Mouse (Mus musculus) yolk sac, embryonic 10.5 days (tissue): ENCODE results near the gene Klhl42.

Experiments used
- DNase-seq: peaks from one replicate; pipeline ENCODE4 v3.0.0-alpha.2; 2017; ENCODE audit warnings: low spot score

Klhl42 gene

DNA sequence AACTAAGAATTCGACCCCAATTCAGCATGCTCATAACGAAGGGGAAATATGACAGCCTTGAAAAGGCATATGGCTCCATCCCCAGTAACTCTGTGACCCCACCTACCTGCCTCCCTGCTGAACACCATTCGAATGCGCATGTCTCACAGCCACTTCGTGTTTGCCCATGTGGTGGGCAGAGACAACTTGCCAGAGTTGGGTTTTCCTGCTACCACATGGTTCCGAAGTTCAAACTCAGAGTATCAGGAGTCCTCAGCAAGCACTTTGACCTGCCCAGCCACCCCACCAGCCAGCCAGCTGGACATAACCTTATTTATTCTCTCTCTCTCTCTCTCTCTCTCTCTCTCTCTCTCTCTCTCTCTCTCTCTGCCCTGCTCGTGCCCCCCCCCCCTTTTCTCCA, 3.4 kb upstream of the Klhl42 start:
- DNase-seq = no peak

DNA sequence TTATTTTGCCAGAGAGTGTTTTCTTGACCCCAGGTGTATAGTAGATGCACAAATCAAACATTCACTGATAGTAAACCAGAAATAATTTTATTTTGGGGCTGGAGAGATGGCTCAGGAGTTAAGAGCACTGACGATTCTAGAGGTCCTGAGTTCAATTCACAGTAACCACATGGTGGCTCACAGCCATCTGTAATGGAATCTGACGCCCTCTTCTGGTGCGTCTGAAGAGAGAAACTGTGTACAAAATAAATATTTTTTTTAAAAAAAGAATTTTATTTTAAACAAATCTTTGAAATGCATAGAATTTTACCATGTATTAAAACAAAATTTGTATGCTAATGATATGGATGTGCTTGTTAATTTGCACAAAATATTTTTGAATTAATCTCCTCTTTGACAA, 2.7 kb upstream of the Klhl42 start:
- no peak for DNase-seq

DNA sequence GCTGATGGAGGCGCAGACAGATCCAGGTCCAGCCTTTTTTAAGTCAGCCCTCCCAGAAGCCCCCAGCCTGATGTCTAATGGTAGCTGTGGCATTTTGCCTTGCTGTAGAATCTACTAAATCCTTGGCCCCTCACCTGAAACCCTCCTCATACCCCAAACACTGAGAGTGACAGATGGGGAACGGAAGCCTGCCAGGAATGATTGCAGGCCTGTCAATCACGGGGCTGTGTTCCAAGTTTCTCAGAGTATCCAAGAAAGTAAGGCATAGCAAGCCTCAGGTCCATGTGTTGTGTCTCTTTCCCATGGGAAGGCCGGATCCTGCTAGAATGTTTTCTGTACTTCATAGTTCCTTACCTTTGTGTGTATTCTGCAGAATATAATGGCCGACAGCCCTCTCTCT, 988 bp upstream of the Klhl42 start:
- no peak for DNase-seq

DNA sequence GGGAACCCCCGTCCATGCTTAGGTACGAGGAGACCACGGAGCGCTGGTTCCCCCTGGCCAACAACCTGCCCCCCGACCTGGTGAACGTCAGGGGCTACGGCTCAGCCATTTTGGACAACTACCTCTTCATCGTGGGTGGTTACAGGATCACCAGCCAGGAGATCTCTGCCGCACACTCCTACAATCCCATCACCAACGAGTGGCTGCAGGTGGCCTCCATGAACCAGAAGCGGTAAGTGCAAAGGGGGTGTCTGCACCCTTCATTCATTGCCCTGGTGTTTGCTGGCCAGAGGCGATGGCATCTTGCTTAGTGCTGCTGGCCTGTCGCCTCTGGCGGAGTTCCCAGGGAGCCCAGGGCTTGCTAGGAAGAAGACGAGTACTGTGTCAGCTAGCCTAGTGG, 957 bp downstream of the Klhl42 start:
- DNase-seq = peak; percentile 35

DNA sequence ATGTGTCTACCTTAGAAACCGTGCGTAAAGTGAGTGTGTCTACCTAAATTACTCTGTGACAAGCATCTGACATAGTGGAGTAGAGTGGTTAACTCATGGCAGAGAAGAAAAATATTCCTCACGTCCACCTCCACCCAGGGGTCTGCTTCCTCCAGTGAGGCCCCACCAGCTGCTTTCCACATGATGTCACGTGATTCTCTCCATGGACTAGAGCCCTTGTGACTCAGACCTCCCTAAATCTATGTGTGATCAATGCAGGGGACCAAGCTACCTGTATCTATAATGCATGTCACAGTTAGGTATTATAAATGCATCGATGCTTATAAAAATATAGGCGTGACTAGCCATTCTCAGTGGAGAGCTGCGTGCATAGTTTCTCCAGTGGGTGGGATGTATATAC, 3.6 kb downstream of the Klhl42 start:
- no peak for DNase-seq

DNA sequence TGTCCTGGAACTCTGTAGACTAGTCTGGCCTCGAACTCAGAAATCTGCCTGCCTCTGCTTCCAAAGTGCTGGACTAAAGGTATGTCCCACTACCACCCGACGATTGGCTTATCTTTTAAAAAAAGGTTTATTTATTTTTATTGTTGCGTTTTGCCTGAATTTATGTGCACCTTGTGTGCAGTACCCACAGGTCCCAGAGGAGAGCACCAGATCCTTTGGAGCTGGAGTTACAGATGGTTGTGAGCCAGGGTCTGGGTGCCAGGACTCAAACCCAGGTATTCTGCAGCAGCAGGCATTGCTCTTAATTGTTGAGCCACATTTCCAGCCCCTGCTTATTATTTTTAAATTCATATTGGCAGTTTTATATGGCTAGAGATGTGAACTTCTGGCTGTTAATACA, 4.9 kb downstream of the Klhl42 start:
- DNase-seq = no peak

DNA sequence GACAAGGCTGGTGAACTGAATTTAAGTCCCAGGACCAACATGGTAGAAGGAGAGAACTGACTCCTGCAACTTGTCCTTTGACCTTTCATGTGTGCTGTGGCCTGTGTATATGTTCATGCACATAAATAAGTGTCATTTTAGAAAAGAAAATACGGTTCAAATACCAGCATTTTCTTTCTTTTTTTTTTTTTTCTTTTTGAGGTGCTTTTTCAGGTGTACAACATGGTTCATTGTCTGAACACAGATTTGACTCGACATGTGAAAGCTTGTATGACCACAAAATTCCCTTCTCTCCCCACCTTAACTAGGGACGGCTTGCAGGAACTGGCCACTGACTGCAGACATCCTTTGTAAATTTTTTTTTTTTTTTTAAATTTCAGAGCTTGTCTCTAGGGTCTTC, 5.8 kb downstream of the Klhl42 start:
- no peak for DNase-seq

DNA sequence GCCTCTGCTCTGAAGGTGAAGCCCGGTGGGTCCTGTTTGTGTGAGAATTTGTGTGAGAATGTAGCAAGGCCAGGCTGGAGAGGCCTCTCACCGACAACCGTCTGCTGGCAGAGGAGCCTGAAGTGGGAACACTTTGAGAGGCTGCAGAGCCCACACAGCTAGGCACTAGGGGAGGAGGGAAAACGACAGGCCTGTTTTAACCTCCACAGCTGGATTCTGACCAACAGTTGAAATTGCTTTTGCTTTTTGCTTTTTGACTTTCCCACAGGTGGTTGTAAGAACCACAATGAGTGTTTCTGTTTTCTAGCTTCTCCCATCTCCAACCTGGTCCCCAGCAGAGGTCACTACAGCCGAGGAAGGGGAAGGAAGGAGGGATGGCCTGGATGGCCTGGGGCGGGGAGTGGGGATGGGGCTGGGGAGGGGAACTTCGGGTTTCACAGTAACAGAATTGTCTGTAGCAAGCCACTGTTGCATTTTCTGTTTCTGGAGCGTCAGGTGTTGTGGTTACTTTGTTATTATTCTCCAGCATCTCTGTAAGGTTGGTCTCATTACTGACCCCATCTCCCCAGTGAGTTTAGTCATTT, 6.3 kb downstream of the Klhl42 start:
- DNase-seq = no peak

DNA sequence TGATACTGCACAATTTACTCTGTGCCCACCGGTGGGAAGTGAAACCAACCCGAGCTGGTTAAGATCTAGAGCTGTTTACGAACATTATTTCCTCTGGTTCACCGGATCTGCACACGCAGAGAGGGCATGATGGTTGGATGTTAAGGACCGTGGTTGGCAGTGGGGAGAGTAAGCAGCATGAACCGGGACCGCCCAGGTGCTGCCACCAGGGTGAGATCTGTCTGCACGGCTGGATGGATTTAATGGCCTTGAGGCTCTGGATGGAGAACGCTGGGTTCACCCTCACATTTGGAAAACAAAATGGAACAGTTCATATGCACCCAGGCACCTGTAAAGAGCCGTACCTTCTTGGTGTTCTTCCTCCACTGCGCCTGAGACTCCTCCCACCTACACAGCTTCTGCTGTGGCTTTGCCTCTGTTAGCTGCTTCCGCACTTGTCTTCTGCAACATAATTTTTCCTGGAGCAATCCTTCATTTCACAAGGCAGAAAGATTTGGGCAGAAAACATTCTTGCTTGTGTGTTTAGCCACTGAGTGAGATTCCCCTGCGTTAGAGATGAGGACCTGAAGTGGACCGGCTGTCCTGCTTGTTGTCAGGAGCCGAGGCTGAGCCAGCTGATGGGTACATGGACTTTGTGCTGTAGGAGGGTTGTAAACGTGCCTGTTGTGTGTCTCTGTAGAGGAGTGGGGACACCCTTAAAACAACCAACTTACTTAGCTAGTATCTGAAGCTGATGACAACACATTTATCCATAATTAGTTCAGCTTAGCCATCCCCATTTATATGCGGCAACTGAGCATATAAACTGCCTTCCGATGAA, 8.5 kb downstream of the Klhl42 start:
- no peak for DNase-seq

DNA sequence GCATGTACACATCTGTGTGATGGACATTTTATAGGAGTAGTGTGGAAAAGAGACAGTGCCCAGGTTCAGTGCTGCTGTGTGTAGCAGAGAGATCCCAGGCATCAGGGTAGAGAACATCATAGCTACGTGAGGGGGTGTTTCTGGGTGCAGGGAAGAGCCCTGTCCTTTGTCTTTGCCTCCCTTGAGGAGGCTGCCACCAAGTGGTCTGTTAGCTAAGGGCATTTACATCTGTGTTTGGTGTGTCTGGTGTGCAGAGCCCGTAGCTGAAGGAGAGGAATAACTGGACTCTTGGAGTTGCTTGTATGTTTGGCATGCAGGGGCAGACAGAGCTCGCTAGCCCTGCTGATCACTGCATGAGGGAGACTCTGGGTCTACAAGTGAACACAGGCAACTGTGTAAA, 11.1 kb downstream of the Klhl42 start:
- DNase-seq = no peak

DNA sequence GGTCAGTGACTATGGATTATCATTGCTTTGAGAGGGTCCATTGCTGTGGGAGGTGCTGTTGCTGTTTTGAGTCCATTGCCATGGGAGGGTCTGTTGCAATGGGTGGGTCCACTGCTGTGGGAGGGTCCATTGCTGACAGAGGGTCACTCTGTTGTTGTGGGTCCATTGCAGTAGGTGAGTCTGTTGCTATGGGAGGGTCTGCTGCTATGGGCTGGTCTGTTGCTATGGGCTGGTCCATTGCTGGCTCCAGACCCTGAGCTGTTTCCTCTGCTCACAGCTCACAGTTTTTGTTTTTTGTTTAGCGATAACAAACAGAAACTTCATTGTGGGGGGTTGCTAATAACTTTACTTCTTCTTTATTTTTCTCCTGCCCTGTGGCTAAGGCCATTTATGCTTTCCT, 14.3 kb downstream of the Klhl42 start:
- no peak for DNase-seq

DNA sequence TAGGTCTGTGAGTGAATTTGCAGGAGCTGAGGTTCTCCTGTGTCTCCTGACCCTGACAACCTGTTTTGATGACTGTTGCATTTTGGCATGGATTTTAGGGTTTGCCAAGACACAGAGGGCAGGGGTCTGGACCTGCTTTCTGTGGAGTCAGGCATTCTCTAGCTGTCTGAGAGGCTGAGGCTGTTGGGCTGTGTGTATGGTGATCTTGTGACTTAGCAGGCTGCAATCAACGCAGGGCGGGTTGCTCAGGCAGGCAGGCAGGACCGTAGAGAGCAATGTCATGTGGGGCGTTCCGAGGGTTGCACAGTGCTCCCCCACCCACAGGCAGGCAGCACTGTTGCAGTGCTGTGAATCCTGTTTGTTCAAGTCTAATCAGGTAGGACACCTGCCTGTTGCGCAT, 15.5 kb downstream of the Klhl42 start:
- peak; percentile 47 for DNase-seq

DNA sequence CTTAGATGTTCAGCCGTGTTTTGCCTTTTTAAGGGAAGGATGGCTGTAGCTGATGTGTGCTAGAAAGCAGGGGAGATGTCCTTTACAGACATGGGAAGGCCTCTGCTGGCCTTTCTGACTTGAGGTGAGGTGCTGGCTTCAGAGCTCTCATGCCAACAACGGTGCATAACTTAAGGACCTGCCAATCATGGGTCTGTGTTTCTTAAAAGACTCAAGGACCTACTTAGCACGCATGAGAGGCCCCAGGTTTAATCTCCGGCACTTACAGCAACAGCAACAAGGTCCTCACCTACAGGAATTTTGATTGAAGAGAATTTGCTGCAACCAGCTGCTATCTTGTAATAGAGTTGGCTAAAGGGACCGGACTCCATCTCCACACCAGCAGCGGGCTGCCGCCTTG, 18.1 kb downstream of the Klhl42 start:
- DNase-seq = no peak

DNA sequence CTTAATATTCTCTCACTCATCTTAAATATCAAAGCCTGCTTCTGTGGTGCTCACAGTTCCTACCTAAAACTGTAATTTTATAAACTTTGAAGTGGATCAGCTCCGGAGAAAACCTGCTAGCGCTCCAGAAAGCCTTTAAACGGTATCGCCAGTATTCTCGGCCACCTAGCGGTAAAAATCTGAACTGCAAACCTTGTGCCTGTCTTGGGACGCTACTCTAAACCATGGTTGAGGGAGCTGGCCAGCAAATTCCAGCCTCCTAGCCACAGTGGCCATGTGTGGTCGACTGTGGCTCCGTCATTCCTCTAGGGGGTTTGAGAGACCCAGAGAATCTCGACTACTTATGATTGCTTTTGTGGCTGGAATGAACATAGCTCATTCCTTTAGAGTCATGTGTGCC, 25.4 kb downstream of the Klhl42 start:
- DNase-seq = peak; percentile 75

DNA sequence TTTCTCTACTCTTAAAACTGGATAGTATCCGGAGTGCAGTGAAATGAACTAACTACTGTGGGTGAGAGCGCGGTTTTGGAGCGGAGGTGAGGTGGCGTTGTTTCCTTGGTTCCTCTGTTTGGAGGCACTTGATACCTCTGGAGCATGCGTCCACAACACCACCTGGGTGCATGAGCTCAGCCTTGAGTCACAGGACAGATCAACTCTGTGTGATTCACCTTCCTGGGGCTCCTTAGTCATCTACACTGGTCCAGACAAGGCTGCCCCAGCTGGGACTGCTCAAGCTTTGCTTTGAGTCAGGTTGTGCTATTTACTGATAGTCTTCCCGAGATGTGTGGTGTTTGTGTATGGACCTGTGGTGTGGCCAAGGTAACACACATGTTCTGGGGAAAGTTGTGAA, 26.6 kb downstream of the Klhl42 start:
- no peak for DNase-seq

DNA sequence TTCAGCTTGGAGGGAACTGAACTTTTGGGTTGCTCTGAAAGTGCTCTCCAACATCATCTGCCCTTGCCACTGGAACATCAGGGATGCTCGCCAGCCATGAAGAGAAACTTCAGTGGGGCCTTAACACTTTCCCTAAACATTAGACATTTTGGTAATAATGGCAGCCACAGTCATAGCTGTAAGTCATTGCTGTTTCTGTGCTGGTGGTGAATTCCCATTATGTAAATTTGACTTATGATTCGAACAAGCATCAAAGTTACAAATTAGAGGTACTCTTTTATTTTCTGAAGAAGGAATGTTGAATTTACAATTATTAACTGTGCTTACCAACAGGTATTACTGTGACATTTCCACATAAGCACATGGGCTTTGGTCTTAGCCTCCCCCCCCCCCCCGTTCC, 27.0 kb downstream of the Klhl42 start:
- DNase-seq = no peak

DNA sequence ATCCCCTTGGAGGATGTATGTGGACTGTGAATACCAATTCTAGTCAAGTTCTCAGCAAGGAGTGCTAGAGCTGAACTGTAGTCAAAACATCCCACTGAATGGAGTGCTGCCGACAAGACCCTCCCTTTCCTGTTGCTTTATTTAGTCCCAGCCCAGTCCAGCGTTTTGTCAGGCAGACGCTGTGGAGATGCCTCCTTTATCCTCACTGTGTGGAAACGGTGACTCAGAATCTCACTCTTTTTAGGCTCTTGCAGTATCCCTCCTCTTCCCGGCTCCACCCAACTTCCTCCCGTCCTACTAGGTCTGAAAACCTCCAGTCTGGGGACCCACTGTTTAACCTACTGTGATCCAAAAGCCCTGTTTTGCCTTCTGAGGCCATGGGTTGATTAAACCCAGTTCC, 30.1 kb downstream of the Klhl42 start:
- no peak for DNase-seq

DNA sequence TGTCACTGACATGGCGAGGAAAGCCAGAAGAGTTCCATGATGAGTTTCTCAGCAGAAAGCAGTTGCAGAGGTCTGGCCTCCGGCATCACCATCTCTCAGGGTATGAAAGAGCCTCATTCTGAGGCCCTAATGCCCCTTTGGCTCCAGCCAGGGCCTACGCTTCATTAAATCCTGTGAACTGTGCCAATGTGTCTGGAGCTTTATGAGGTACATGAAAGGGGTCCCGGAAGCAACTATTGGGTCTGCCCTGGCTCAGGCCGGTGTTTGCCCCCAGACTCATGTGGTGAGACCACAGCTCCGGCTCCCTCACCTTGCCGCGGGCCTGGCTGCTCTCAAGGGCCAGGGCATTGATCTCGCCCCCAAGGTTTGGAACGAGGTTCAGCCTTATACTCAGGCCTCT, 36.1 kb downstream of the Klhl42 start:
- no peak for DNase-seq

DNA sequence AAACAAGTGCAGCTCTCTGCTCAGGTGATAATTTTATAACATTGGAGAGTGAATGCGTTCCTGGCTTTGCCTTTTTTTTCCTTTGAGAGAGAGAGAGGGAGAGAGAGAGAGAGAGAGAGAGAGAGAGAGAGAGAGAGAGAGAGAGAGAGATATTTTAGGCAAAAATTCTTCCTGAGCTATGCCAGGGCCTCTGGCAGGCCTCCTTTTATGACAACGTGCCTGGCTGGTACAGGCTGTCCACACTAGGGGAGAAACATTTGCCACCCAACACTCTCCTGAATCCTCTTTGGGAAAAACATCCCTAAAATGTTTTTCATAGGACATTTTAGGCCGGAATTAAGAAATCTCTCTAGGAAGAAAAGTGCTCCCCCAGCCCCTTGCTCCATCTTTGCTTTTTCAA, 47.1 kb downstream of the Klhl42 start:
- no peak for DNase-seq

DNA sequence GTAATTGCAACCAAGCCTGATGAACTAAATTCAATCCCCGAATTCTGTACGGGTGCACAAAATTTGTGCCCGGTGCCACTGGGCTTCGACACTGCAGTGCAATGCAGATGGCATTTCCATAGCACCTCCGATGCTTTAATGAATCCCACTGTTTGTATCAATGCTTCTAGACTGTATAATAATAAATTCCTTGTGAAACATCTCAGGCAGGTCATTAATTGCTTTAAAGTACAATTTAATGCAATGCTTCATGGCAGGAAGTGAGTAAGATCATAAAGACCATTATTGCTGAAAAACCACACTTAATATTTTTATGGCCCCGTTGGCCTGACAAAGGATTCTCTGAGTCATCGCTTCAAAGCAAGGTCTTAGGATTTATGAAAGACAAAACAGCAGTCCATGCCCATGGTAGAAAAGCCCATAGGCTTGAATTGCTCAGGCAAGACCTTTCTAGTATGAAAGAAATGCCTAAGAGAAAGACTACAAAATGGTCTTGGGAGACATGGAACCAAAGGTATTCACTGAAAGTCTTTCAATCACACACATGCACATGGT, 49.5 kb downstream of the Klhl42 start:
- no peak for DNase-seq

DNA sequence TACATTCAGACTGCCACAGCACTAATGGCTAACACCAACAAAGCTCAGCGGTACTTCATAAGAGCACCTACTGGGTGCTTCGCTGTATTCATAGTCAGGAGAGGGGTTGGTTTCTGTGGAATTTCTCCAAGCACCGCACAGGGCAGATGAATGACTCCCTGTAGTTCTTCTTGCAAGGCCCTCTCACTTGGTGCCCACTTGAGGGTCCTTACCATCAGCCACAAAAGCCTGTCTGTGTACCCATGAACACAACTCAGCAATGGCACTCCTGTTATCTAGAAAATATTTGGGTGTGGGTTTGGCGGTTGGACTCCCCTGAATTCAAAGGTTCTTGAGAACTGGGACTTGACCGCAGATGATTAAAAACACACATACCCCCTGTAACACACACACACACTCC, 53.5 kb downstream of the Klhl42 start:
- DNase-seq = no peak

DNA sequence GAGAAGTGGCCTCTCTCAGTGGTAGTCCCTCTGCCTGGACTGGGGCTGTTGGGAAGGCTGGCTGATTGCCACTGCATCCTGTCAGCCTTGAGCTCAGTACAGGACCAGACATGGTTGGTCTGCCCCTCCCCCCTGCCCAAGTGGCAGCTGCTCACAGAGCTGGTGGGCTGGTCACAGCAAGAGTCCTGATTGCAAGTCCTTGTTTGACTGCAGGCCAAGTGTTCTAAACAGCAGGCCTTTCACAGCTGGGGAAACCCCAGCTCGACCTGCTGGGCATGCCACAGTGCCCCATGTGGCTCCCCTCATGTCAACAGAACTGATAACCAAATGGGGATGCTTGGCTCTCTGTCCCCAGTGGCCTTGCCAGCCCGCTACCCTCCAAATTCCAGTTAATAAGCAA, 54.1 kb downstream of the Klhl42 start:
- peak; percentile 25 for DNase-seq

DNA sequence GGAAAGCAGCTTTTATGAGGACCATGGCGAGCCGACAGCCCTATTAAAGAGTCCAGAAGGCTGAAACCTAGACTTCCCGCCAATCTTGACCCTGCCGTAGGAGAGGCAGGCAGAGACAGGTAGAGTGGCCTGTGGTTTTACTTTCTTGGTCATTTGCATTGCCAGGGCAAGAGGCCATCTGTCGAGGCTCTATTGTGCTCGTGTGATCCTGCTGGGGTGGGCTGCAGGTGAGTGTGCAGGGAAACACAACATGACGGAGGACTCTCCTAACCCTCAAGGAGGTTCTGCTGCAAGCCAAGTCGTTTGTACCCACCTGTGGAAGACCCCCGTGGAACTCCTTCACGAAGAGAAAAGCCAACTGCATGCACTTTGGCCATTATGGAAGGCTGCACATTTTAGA, 54.6 kb downstream of the Klhl42 start:
- DNase-seq = no peak

DNA sequence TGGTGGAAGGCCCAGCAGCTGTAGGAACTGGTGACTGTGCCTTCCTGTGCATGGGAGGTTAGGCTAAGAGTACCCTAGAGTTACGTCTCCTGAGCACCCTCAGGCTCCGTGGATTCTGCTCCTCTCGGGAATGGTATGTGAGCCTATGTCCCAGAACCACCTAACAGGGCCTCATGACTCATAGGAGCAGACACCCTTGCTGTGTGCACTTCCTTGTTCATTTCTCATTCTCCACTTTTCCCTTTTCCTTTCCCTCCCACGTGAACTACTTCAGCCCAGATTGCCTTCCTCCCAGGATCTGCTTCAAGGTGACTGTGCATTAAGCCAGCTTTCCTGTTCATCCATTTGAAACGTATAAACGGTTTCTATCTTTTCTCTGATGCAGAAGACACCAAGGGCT, 59.9 kb downstream of the Klhl42 start:
- DNase-seq = no peak
